Mouse (Mus musculus): ENCODE measurements around the gene Gabrg3. TPM values are rescaled to one million over a fixed set of nuclear protein-coding genes. Genes with fewer than 3 reads are reported as not detected.
"Not testable (repeated sequence)": the region's sequence is repeated elsewhere in the genome, so short reads cannot be mapped to it uniquely, and the experiment has no call there.

Gene Gabrg3
- total RNA-seq, 2 experiments from 2014 or later, result 0.08 to 0.15 TPM

DNA sequence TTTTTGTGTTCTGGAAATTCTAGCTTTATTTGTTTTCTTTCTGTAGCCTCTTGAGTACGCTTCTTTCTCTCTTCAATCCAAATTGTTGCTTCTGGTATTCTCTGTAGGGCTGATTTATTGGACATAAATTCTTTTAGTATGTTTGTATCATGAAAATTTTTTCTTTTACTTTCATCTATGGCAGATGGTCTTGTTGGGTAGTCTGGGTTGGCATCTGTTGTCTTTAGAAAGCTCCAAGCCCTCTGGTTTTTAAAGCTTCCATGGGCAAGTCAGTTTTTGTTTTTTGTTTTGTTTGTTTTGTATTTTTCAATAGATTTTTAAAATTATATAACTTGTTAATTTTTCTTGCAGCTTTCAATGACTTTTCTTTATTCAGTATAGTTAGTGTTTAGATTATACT, 72.0 kb downstream of the Gabrg3 start:
- no peak for DNase-seq (ENCODE audit: low spot score in 2 of 2)

DNA sequence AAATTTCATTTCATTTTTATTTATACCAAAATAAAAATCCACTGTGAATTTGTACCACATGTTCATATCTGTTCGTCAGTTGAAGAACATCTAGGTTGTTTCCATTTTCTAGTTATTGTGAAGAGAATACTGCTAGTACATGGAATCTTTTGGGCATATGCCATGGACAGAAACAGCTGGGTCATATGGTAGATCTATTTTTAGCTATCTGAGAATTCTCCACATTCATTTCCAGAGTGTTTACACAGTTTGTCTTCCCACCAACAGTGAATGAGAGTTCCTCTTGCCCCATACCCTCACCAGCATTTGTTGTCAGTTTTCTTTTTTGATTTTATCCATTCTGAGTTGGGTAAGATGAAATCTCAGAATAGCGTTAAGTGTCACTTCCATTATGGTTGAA, 75.0 kb downstream of the Gabrg3 start:
- DNase-seq (ENCODE audit: low spot score in 2 of 2), result no peak

DNA sequence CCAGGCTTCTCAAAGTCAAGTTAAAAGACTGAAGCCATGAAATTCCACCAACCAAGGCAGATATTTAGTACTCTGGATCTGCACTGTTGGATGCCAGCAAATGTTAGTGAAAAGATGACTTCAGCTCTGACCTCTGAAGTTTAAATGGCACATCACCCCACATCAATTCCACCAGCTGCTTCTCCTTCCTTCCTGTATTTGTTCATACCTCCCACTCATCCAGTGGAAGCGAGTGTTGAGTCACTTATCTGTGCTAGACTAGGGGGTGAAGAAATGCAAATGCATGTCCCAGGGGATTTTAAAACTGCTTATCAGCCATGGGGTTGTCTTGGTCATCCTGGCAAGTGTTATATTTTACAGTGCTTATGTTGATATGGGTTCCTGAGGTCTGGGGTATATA, 79.7 kb downstream of the Gabrg3 start:
- DNase-seq (ENCODE audit: low spot score in 2 of 2), result no peak

DNA sequence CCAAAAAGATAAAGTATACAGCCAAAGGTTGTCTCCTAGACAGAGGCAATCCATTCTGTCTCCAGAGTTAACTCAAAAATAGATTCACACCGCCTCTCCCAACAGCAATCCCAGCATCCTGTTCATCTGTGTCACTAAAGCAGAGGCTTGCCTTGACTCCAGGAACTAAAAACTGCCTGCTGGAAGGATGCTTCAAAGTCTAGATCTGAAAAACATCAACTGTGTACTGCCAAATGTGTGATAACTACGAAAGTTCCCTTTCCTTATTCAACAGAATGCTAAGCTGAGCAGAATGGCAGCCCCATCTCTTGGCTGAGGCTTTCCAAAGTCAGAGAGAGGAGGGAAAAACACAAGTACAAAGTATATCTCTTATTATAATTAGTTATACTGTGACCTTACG, 90.3 kb downstream of the Gabrg3 start:
- DNase-seq (ENCODE audit: low spot score in 2 of 2), result no peak

DNA sequence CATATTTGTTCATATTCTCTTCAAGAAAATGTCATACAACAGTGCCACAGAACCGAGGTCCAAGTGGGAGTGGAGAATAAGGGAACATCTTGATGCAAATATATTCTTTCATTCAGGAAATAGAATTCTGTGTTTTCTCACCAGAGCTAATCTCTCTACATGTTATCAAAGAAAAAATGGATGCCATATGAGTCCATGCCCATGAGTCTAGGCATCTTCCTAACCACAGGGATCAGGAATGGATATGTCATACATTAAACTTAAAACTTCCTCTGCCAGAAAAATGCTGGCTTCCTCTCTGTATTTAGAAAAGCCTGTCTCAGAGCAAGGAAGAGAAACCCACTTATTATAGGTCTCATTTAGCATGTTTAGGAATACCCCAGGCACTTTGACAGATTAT, 92.9 kb downstream of the Gabrg3 start:
- DNase-seq (ENCODE audit: low spot score in 2 of 2), result no peak

DNA sequence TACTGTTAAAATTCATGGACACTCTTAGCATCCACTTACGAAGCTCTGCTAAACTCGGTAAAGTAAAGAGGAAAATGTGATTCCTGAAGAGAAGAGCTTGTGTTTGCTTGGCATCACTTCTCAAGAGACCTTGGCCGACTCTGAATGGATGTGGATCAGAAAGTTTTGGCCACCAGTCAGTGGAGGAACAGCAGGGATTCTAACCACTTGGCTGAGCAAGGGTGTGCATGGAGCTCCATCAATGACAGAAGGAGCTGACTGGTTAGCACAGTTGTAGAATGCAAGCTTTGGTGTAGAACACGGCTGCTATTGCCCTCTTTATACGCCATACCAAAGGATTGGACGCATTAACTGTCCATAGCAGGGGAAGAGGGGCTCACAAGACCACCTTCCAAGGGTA, 93.4 kb downstream of the Gabrg3 start:
- DNase-seq (ENCODE audit: low spot score in 2 of 2), result no peak

DNA sequence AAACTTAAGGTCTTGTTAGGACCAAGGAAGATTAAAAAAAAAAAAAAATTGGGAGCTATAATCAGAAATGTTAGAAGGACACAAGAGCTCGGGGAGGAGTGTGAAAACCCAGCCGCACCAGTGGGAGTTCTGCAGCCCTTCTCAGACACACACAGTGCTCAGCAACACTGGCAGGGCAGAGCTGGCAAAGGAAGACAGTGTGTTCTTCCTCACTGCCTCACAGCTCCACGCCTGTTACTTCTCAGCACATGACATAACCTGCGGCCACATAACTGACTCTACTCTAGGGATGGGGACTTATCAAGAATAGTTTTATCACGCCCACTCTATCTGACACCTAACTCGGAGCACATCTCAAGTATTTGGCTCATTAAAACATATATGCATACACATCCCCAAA, 103.8 kb downstream of the Gabrg3 start:
- no peak for DNase-seq (ENCODE audit: low spot score in 2 of 2)

DNA sequence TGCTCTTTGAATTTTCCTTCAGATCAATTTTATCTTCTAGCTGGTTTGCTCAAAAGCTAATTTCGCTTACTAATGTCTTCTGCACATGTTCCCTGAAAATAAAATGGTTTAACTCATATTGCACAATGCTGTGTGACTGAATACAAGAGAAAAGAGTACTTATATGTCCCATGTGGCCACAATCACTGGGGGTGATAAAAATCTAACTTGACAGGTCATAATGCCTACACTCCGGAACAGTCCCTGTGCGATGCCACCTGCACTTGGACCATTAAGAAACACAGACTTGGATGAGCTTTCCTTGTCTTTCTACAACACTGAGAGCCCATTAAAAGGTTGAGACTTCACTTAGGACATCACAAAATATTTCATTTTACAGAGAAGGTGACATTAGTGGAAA, 108.1 kb downstream of the Gabrg3 start:
- DNase-seq (ENCODE audit: low spot score in 2 of 2), result no peak

DNA sequence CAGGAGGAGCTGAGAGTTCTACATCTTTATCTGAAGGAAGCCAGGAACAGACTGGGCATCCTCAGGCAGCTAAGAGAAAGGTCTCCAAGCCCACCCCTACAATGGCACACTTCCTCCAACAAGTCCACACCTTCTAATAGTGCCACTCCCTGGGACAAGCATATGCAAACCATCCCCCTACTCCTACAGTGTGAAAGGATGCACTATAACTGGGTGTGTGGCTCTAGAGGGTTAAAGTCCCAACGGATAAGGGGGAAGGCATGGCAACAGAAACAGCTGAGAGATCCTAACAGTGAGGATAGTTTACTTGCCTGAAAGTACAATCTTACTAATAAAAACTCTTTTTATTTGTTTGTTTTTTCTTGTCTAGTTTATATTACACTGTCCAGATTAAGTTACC, 126.8 kb downstream of the Gabrg3 start:
- no peak for DNase-seq (ENCODE audit: low spot score in 2 of 2)

DNA sequence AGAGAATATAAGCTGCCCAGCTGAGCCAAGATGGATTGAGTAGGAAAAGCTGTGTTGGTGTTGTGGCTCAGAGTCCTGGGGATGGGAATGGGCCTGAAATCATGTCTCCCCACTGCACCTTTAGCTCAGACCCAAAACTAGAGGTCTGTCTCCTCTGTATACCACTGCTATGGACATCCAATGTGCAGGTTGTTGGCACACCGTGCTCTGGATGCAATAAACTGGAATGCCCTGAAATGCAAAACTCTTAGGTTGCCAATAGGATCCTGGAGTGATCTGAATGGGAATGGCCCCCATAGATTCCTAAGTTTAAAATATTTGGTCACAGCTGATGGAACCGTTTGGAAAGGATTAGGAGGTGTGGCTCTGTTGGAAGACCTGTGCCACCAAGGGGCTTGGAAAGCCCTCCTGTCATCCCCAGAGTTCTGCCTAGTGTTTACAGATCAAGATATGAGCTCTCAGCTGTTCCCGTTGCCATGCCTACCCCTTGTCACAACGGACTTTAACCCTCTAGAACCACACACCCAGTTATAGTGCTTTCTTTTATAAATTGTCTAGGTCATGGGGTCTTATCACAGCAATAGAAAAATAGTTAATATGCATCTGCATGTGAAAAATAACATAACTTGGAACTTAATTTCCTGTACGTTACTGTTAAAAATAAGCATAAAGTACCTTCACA, 128.0 kb downstream of the Gabrg3 start:
- DNase-seq (ENCODE audit: low spot score in 2 of 2), result no peak

DNA sequence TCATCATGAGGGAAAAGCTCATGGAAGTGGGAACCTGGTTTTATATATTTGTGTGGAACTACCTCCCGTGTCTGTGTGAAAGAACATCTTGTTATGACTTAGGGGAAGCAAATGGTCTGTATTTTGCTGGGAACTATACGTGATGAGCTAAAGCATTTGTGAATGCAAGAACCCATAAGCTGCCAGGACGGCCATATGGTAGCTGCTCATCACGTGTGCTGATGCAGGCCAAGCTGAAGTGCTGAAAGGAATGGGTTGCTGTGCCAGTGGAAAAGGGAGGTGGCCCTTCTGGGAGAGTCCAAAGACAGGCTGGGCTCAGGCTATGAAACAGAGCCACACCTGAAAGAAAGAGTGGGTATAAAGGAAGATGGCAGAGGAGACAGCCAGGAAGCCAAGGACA, 143.0 kb downstream of the Gabrg3 start:
- DNase-seq (ENCODE audit: low spot score in 2 of 2), result no peak

DNA sequence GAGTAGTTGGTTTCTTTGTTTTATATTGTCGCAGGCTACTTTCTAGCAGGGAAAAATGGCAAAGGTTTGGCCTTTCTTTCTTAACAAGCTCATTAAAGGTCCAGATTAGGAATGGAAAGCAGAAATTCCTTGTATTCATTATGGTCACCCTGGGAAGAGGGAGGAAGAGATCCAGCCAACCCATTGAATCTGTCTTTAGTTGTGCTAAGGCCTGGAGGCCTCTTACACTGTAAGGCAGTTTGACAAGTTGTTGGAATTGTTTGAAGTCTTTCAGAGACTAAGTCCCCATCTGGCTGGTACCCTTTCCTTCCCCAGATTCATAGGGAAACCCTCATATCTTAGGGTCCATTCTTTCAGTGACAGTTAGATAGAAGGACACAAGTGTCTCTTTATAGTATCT, 172.9 kb downstream of the Gabrg3 start:
- DNase-seq (ENCODE audit: low spot score in 2 of 2), result no peak

DNA sequence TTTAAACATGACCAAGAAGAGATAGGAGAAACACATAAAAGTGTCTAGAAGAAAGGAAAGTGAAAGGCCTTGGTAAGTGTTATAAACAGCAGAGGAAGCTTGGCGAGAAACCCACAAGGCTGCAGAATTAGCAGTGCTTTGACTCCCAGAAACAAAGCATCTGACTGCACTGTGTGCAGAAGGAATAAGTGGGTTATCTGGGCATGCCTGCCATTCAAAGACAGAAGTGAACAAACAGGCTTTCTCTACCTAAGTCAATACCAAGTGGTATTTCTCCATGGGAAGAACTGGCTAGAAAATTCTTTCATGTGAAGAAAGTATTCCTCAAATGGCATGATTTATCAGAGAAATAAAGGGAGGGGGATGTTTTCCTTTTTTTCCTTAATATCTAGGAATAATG, 201.0 kb downstream of the Gabrg3 start:
- no peak for DNase-seq (ENCODE audit: low spot score in 2 of 2)

DNA sequence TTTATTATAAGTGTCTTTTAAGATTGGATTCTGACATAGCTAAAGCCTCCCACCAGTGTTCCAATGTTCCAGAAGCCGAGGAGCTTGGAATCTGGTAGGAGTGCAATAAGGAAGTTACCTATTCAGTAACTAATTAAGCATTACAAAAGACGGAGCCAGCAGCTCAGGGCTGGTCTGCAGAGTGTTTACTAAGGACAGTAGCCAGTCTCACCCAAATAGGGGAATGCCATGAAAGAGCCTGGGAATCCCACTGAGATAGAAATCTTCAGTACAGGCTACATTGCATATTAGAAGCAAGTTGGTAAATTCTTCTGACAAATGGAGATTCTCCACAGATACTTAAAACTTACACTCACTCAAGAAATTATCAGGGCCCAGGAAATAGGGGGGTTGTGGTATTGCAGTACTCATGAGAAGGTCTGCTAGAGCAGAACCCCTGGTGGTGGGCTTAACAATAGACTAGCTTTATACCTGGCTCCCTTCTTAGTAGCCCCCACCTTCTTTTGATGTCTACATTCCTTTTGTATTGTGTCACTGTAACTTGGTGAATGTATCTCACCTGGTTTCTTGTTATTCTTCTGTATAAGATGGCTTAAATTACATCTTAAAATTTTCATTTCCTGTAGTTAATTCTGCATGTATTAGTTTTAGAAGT, 211.0 kb downstream of the Gabrg3 start:
- not testable (repeated sequence) for DNase-seq (ENCODE audit: low spot score in 2 of 2)

DNA sequence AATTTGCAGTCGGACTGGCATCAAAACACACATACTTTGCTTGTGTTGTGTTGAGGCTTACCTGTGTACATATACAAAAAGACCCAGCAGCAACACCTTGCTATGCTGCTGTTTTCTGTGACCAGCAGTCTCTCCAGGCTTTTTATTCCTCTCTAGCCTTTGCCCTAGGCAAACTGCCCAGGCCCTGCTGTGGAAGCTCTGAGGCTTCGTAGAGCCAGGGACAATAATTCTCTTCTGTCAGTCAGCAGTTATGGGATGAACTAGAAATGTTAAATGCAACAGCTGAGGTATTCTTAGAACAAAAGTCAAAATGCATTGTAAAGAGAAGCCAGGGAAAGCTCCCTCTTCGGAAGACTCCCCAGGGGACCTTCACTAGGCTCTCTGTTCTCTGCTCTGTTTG, 220.1 kb downstream of the Gabrg3 start:
- DNase-seq (ENCODE audit: low spot score in 2 of 2), result peak in 1 of 2 experiments; percentile 16

DNA sequence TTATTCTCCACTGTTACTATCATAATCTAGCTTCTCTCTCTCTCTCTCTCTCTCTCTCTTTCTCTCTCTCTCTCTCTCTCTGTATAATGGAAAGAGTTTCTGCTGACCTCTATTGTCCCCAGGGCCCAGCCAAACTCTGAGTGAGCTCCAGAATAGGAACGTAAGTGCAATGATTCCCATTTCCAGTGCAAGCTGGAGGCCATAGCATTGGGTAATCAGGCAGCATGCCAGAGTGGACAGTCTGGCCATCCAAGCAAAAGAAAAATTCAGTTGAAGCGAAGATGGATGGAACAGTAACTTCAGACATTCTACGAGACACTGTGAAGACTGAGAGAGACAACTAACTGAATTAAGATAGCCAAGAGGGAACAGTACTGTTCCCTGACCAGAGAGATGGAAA, 228.8 kb downstream of the Gabrg3 start:
- DNase-seq (ENCODE audit: low spot score in 2 of 2), result peak in 1 of 2 experiments; percentile 40

DNA sequence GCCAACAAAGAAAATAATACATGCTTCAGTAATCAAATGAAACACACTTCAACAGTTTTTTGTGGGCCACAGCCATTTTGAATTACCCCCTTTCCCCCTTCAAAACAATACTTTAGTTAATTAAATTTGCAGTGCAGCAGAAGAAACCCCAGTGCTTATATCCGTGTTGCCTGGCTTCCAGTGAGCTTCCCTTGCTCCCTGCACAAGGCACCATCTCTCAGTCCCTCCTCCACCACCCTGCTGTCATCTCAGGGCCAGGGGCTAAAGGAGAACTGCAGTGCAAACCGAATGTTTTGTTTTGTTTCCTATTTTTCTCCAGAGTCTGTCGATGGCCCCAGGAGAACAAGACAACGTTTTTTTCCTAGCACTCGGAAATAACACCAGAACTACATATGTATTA, 233.2 kb downstream of the Gabrg3 start:
- no peak for DNase-seq (ENCODE audit: low spot score in 2 of 2)

DNA sequence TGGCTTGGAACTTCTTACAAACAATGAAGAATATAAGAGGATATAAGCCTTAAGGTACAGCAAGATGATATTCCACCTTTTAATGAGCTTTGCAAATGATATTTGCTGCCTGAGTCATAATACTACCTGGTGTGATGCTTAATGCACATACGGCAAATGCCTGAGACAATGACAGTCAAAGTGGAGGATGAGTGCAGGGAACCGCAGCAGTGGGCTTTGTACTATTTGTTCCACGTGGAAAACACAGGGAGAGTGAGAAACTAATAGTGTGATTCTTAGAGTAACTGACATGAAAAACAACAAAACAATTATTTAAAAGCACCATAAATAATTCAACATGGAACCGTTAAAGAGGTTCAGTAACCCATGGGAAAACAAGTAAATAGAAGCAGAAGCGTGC, 236.2 kb downstream of the Gabrg3 start:
- DNase-seq (ENCODE audit: low spot score in 2 of 2), result no peak

DNA sequence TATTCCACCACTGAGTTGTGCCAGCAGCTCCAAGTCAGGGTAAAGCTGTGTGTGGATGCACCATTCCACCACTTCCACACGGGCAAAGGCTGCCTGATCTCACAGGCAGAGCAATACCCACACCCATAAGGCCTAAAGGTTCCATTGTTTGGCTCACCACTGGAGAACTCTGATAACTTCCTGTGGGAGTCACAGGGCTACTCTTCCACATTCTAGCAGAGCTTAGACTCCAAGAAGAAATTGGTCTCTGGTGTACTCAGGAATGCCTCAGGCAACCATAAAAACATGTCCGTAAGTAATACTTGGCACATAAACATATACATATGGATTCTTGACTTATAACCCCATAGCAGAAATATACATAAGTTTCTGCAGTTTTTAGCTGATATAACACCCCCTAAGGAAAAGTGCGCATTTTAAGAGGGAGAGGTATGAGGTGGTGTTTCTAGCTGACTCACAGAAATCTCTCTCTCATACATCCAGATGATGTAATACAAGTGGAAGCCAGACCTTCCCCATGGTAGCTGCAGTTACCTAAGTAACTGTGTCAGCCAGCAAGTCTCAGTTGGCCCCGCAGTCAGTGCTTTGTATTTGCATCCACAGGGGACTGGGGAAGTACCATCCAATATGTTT, 248.8 kb downstream of the Gabrg3 start:
- DNase-seq (ENCODE audit: low spot score in 2 of 2), result no peak

DNA sequence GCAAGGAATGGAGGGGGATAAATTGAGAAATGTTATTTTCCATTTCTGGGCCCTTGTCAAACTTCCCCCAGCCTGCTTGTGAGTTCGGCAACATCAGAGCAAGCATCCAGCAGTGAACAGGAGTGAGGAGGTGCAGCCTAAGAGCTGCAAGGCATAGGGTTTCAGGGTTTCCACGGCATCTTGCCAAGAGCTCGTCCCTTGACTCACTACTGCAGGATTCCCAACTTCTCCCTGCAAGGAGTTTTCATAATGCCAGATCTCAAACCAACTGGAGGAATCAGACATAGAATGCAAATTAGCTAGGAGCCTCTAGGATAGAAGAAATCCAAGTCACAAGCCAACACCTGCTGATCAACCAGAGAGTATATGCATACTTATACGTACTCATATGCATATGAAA, 254.0 kb downstream of the Gabrg3 start:
- DNase-seq (ENCODE audit: low spot score in 2 of 2), result no peak

DNA sequence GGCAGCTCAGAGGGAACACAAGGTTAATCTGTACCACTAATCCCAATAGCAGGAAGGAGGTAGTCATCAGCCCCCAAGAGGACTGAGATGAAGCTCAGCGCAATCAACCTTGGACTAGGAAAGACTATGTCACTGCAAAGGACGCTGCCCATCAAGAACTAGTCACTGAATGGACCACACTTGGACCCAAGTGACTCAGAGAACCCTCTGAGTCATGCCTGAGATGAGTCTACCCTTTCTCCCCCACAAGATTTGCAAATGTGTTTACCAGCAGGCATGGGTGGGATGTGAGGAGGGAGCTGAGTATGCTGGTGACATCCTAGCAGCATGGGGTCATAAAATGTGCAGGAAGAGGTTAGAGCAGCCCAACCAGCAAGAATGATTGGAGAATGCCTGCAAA, 254.5 kb downstream of the Gabrg3 start:
- DNase-seq (ENCODE audit: low spot score in 2 of 2), result no peak

DNA sequence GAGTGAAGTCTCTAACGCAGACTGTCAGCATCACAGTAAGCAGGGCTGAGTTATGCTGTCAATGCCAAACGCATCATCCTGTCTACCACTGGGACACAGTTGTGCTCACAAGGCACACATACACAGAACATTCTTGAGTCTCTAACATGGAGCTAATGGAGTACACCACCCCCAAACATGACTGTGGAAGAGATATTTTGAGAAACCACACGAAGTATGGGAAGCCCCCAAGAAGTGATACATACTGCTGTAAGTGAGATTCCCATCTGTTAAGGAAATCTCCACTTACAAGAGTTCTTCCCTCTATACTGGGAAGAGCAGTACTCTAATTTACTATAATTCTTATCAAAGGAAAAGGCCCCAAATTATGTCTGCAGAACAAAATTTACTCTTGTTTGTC, 286.9 kb downstream of the Gabrg3 start:
- DNase-seq (ENCODE audit: low spot score in 2 of 2), result no peak

DNA sequence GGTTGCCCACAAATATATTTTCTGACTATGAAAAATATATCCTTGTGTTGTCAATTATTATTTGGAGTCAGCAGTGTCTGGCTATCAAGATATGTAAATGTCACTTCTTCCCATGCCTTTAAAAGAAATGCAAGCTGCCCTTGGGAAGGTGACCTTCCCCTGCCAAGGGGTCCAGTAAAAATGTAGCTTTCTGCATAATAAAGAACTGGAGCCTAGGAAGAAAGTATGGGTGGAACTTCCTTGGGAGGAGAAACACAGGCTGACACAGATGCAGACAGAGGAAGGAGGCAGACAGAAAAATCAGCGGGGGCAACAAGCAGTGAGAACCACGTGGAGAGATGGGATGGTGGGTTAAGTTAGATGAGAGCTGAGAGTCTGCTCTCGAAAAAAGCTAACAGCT, 304.9 kb downstream of the Gabrg3 start:
- no peak for DNase-seq (ENCODE audit: low spot score in 2 of 2)

Measured in gastrocnemius, postnatal 4 days (tissue).